Mouse (Mus musculus) forebrain, postnatal 0 days (tissue): ENCODE data around the gene AI837181. TPM values are rescaled to one million over a fixed set of nuclear protein-coding genes. Genes with fewer than 3 reads are reported as not detected.

Experiments
- ATAC-seq: fragments of 200-750 bp; cut with Nextera tagmentation; 2 replicates; pipeline ENCODE4 v1.8.0; 2017; ENCODE audit warnings: mild to moderate bottlenecking, moderate library complexity
- DNase-seq: peaks from one replicate; pipeline ENCODE4 v3.0.0-alpha.2; 2015
- H3K27ac ChIP-seq: fragments of 300-500 bp; sonication (generic); 2 replicates; pipeline ENCODE4 v1.5.1; 2014; ENCODE audit warnings: low read depth, mild to moderate bottlenecking, antibody characterized with exemption, low read length, moderate library complexity, mixed read lengths
- H3K27me3 ChIP-seq: fragments of 300-500 bp; sonication (generic); 2 replicates; pipeline ENCODE4 v1.6.1; 2014; ENCODE audit warnings: mild to moderate bottlenecking, low read length, mixed read lengths; ENCODE audit not compliant: insufficient read depth
- H3K36me3 ChIP-seq: fragments of 300-500 bp; sonication (generic); 2 replicates; pipeline ENCODE4 v1.6.1; 2014; ENCODE audit warnings: mild to moderate bottlenecking, moderate library complexity; ENCODE audit not compliant: insufficient read depth
- H3K4me1 ChIP-seq: fragments of 300-500 bp; sonication (generic); 2 replicates; pipeline ENCODE4 v1.6.1; 2014; ENCODE audit warnings: antibody characterized with exemption; ENCODE audit not compliant: insufficient read depth
- H3K4me2 ChIP-seq: fragments of 300-500 bp; sonication (generic); 2 replicates; pipeline ENCODE4 v1.6.1; 2014; ENCODE audit warnings: low read depth, mild to moderate bottlenecking, moderate library complexity
- H3K4me3 ChIP-seq: fragments of 300-500 bp; sonication (generic); 2 replicates; pipeline ENCODE4 v1.5.1; 2014; ENCODE audit warnings: low read depth, low read length, mixed read lengths
- H3K9ac ChIP-seq: fragments of 300-500 bp; sonication (generic); 2 replicates; pipeline ENCODE4 v1.6.1; 2014; ENCODE audit warnings: mild to moderate bottlenecking
- H3K9me3 ChIP-seq: fragments of 300-500 bp; sonication (generic); 2 replicates; pipeline ENCODE4 v1.6.1; 2016; ENCODE audit warnings: low read length
- CTCF ChIP-seq: sonication (generic); IDR thresholded peaks from 2 replicates; pipeline ENCODE4 v1.5.1; 2016; ENCODE audit warnings: antibody characterized with exemption, control low read depth, low read depth
- WGBS: fragments of 180-500 bp; shearing (Covaris S2); extraction: QIAGEN DNeasy Blood & Tissue Kit; methylation state at CpG from one replicate; pipeline ENCODE4 v1.1.7; 2014; 5-methylcytosine and 5-hydroxymethylcytosine counted together
- polyA plus RNA-seq: library from polyadenylated mRNA; unstranded; fragments of >200 nt; fragmentation: Nextera tagmentation; extraction: Ambion mirVana; gene quantifications from 2 replicates; pipeline ENCODE4 v1.2.1, GENCODE M21; 2015
- total RNA-seq: library from RNA; depleted of rRNA; stranded (reverse); fragments of >200 nt; gene quantifications from 2 replicates; pipeline ENCODE4 v1.2.3, GENCODE M21; 2014

Gene AI837181
- total and polyA plus RNA-seq, 2 experiments from 2014 or later = 56.6 to 72.5 TPM

GRCm38 (mm10) chr19:5407133-5407532 lies 17.8 kb upstream of the AI837181 start:
- TF ChIP-seq CTCF = peak; percentile 67
- Histone ChIP-seq H3K36me3 (no peaks in the 10 kb centered on the region), H3K4me2 (peak overlapping the region; percentile 56), H3K9me3 (no peaks in the 10 kb centered on the region), H3K9ac (peak overlapping the region; percentile 48), H3K4me3 (peak overlapping the region; percentile 46), H3K27me3 (no peaks in the 10 kb centered on the region), H3K4me1 (peaks cover 4% of the 10 kb centered on the region; the same call in 1 of the 2 replicates), H3K27ac (peak overlapping the region; percentile 92)
- ATAC-seq (peak; percentile 76), DNase-seq (peak; percentile 73)
- 10% methylated on average over 7 of the region's 7 CpGs for WGBS

GRCm38 (mm10) chr19:5408057-5409001 lies 16.6 kb upstream of the AI837181 start:
- peaks cover 4% of the 10 kb centered on the region; the same call in 1 of the 2 replicates for H3K4me1 ChIP-seq
- no peak overlapping the region for H3K27ac ChIP-seq
- ATAC-seq = no peak
- no peak for TF ChIP-seq CTCF
- WGBS = 85% methylated on average over 13 of the region's 13 CpGs
- no peaks in the 10 kb centered on the region for H3K9me3 ChIP-seq
- no peak for DNase-seq
- H3K4me2 ChIP-seq = no peak overlapping the region
- H3K36me3 ChIP-seq = no peaks in the 10 kb centered on the region
- no peaks in the 10 kb centered on the region for H3K27me3 ChIP-seq
- H3K9ac ChIP-seq = no peak overlapping the region
- no peak overlapping the region for H3K4me3 ChIP-seq

- no peak for DNase-seq
- no peak for ATAC-seq
- Histone ChIP-seq H3K27me3 (no peaks in the 10 kb centered on the region), H3K36me3 (no peaks in the 10 kb centered on the region), H3K9me3 (no peaks in the 10 kb centered on the region), H3K27ac (no peak overlapping the region), H3K9ac (no peak overlapping the region), H3K4me3 (no peak overlapping the region), H3K4me2 (no peak overlapping the region), H3K4me1 (peaks cover 4% of the 10 kb centered on the region; the same call in 1 of the 2 replicates)
- TF ChIP-seq CTCF = no peak
- 76% methylated on average over 5 of the region's 5 CpGs for WGBS
These were observed 15.9 kb upstream of the AI837181 start for GRCm38 (mm10) chr19:5409068-5409467.

DNA sequence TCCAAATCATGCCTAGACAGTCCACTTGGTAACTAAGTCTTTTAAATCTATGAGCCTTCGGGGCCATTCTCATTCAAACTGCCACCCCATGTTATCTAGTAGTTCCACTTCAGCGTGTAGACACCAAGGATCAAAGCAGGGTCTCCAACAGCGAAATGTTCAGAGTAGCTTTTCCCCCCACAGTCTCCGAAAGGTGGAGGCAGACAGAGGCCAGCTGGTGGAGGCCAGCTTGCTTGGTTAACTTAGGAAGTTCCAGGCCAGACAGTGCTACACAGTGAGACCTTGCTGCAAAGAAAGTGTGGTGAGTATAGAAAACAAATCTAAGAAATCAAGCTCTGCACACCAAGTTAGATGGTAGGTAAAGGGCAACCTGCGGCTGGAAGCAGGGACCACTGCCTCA lies 14.3 kb upstream of the AI837181 start:
- H3K4me3 ChIP-seq = no peak overlapping the region
- DNase-seq (no peak), ATAC-seq (no peak)
- no peaks in the 10 kb centered on the region for H3K27me3 ChIP-seq
- H3K9ac ChIP-seq = no peak overlapping the region
- H3K36me3 ChIP-seq = no peaks in the 10 kb centered on the region
- TF ChIP-seq CTCF = no peak
- H3K27ac ChIP-seq = no peak overlapping the region
- no peak overlapping the region for H3K4me2 ChIP-seq
- peaks cover 4% of the 10 kb centered on the region; the same call in 1 of the 2 replicates for H3K4me1 ChIP-seq
- H3K9me3 ChIP-seq = no peaks in the 10 kb centered on the region
- WGBS = 92% methylated on average over 5 of the region's 5 CpGs

GRCm38 (mm10) chr19:5411961-5412360 lies 13.0 kb upstream of the AI837181 start:
- Histone ChIP-seq H3K4me3 (no peak overlapping the region), H3K27ac (no peak overlapping the region), H3K9ac (no peak overlapping the region), H3K36me3 (no peaks in the 10 kb centered on the region), H3K4me1 (no peaks in the 10 kb centered on the region; the same call in 1 of the 2 replicates), H3K4me2 (no peak overlapping the region), H3K9me3 (no peaks in the 10 kb centered on the region), H3K27me3 (no peaks in the 10 kb centered on the region)
- no peak for TF ChIP-seq CTCF
- ATAC-seq (no peak), DNase-seq (no peak)
- 64% methylated on average over 5 of the region's 5 CpGs for WGBS

DNA sequence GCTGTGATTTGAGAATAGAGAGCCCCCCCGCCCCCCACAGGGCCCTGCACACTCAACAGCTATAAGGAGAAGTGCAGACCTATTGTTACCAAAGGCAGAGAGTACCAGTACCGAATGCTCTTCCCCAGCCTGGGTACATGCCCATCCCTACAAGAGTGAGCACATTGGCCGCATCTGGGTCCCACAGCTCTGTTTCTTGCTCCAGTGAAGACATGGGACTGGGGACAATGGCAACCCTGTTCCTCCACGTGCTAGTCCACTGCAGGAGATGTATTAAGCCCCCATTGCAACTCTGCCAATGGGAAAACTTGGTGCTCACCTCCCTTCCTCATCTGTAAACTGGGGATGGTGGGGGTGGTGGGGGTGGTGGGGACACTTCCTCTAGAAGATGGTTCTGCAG lies 11.1 kb upstream of the AI837181 start:
- Histone ChIP-seq H3K27ac (no peak overlapping the region), H3K4me2 (no peak overlapping the region), H3K27me3 (no peaks in the 10 kb centered on the region), H3K4me1 (no peaks in the 10 kb centered on the region), H3K36me3 (no peaks in the 10 kb centered on the region), H3K4me3 (no peak overlapping the region), H3K9me3 (no peaks in the 10 kb centered on the region), H3K9ac (no peak overlapping the region)
- ATAC-seq (no peak), DNase-seq (no peak)
- WGBS = 71% methylated on average over 4 of the region's 4 CpGs
- no peak for TF ChIP-seq CTCF

GRCm38 (mm10) chr19:5414534-5414957 lies 10.4 kb upstream of the AI837181 start:
- Histone ChIP-seq H3K4me3 (no peak overlapping the region), H3K9me3 (no peaks in the 10 kb centered on the region), H3K27me3 (no peaks in the 10 kb centered on the region), H3K4me2 (no peak overlapping the region), H3K4me1 (no peaks in the 10 kb centered on the region), H3K27ac (no peak overlapping the region), H3K36me3 (peaks cover 5% of the 10 kb centered on the region), H3K9ac (no peak overlapping the region)
- WGBS = 61% methylated on average over 2 of the region's 2 CpGs
- DNase-seq = no peak
- no peak for ATAC-seq
- TF ChIP-seq CTCF = no peak
